Mouse (Mus musculus): ENCODE measurements around the gene Cd163l1.

The Cd163l1 gene

GRCm38 (mm10) chr7:140217967-140218366, at the start of gene Cd163l1:
Gene Cd163l1 (plus strand): TSS chr7:140218267.
- DNase-seq = no peak

DNA sequence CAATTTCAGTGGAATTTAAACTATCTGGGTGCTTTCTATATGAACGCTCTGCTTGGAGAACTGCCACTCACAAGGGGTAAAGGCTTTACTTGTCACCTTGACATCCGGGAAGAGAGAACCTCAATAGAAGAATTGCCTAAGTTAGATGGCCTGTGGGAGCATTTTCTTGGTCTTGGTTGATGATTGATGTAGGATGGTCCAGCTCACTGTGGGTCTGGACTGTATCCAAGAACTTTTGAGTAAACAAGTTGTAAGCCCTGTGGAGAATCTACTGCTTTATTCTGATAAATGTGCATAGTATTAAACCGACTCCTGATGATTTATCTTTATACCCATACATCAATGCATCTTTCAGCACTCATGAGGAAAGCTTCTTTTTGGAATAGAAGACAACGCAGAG, 48.7 kb upstream of the Cd163l1 start:
- DNase-seq = no peak

GRCm38 (mm10) chr7:140170863-140171262, 47.2 kb upstream of the Cd163l1 start:
- no peak for DNase-seq

DNA sequence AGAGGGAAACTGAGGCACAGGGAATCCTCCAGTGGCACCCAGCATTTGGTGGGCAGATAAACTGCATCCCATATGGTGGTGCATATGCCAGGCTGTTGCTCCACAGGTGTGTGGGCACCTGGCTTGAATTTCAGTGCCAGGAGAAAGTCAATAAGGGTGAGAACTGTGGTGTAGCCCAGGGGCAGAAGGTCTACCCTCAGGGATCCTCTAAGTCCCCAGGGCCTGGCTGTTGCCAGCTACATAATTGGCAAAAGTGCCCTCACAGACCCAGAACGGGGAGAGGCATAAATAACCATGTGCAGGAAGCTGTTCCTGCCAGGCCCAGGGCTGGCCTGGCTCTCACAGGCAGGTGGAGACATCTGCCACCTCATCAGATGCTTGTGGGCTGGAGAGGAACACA, 45.1 kb upstream of the Cd163l1 start, which contains the start of gene Olfr523:
Olfr523 (plus strand) TSS at position 282 of the 400 bp plus-strand sequence.
- DNase-seq = no peak

- DNase-seq = no peak
Observed at GRCm38 (mm10) chr7:140179176-140179575, 38.9 kb upstream of the Cd163l1 start.

DNA sequence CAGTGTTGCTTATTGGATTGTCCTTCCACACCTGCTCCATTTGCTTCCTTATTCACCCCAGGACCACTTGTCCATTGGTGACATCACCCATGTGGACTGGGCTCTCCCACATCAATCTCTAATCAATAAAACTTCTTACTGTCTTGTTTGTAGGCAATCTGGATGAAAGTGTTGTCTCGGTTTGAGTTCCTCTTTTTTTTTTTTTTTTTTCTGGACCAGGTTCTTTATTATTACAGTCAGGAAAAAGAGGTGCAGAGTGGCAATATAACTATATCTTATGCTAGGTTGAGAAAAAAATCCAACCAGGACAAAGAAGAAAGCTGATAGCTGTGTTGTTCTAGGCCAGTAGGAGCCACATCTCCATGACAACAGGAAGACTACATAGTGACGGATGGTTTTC, 37.4 kb upstream of the Cd163l1 start:
- DNase-seq = no peak

DNA sequence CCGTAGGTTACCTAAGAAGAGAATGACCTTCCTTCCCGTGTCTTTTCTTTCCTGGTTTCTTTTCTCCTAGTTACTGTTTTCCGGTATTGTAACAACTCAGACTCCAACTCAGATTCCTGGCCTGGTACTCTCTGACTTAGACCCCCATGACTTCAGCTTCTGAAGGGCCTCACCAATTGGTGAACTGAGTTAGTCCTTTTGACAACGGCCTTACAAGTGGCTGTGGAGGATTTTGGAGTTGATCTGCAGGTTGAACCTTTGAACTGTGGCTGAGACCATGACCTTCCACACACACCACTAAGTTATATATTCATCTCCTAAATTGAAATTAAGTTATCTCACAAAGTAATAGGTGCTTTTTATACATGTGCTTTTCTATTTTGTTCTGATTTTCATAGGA, 33.9 kb upstream of the Cd163l1 start:
- DNase-seq = no peak

DNA sequence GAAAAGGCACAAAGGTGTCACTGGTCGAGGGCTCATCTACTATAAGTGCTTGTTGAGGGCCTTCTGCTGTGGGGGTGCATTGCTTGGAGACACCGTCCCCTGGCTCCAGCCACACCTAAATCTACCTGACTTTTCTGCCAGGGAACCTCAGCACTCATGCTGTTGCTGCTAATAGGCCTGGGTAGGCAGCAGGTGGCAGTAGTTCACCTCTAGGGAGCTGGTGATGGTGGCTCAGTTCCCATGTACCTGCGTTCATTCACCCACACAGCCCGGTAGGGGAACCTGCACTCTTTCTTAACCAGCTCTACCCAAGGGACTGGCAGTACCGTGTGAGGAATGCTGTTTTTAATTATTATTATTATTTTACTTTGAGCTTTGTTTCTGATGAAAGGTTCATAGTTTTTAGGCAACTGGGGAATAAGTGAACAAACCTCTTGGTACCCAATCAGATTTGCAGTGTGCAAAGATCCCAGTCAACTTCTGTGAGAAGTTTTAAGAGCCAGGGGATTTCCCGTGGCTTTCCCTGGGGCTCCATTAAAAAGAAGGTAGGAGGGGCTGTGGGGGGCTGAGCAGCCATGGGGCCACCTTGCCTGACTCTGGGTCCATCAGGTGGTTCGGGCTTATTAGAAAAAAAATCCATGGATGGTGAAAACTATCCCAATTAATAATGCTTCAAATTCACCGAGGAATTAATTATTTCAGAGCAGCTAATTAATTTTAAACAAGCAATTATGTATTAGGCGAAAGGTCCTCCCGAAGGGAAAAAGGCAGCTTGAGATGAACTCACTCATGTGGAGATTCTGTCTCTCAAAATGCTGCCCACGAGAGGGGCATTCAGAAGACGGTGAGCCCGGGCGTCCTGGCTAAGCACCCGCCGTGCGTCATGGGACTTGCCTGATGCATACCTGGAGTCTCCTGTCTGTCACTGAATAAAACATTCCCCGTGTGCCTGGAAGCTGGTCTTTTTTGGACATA, 31.1 kb upstream of the Cd163l1 start:
- DNase-seq = peak; percentile 41 to 54

DNA sequence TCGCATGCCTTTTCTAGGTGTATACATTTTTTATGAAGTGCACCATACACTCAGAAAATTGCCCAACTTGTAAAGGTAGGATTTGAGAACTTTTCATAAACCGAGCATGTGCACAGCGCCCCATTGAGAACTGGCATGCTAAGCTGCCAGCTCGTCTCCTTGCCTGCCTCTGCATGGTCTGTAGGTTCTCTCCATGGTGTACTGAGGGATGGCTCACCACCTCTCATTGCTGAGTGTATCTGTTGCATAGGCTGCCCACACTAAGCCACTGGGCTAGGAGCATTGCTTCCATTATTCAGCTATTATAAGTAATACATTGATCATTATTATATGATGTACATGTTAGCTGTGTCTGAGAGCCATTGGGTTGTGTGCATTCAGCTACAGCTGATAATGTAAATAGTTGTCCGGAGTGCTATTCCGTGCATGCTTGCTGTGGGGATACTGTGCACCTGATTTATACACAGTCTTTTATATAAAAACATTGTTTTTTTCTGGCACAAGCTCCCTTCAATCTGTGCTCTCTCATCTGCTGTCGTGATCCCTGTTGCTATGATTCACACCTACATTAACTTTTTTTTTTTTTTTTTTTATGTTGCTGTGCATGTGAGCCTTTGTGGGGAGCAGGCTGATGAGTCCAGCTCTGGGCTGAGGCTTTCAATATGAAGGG, 30.2 kb upstream of the Cd163l1 start:
- DNase-seq = no peak

DNA sequence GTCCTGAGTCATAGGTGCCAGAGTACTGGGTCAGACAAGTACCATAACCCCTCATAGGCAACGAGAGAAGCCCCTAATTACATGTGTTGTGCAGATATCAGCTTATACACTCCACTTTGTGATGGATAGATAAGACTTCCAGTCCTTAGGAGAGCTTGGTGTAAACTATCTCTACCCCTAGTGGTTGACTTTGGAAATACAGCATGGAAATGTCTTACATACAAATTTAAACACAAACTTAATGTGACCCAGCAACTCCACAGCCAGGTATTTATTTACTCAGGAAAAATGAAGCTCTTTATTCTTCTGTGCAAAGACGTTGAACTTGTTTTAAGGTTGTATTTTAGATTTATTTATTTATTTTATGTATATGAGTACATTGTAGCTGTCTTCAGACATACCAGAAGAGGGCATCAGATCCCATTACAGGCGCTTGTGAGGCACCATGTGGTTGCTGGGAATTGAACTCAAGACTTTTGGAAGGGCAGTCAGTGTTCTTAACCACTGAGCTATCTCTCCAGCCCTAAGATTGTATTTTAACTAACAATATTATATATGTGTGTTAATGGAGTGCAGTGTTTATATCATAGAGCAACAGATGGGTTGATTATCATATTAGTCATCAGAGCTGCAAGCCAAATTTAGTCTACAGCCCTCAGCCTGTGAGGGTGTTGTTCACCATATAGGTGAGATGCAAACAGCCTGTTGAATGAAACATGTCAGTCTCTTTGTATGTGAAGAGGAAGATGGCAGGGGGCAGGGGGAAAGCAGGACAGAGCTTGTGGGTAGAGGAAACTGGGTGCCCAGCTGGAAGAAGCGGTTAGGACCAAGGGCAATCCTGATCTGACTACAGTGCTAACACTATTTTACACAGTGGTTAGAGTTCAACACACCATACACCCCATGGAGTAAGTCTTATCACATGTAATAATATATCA, 29.4 kb upstream of the Cd163l1 start:
- DNase-seq = no peak

- no peak for DNase-seq
Observed at GRCm38 (mm10) chr7:140190435-140190834, 27.6 kb upstream of the Cd163l1 start.

GRCm38 (mm10) chr7:140192445-140192844, 25.6 kb upstream of the Cd163l1 start:
- no peak for DNase-seq

- DNase-seq = peak in 1 of 2 experiments; percentile 7
Observed at GRCm38 (mm10) chr7:140192851-140193250, 25.2 kb upstream of the Cd163l1 start.

DNA sequence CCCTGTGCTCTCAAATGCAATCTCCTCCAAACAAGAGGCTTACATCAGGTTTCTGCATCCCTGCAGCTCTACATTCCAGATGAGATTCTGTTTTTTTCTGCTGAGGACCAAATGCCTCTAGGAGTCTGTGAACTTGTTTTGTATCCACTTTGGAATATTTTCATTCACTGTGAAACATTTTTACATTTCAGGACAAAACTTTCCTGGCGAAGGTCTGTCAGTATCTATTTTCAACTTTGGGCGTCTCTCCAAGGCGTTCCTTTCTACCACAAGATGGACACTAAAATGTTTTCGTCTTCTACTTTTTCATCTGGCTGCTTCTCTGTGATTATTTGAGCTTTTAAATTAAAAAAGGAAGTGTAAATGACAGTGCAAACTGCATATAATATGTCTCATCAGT, 24.0 kb upstream of the Cd163l1 start:
- no peak for DNase-seq

DNA sequence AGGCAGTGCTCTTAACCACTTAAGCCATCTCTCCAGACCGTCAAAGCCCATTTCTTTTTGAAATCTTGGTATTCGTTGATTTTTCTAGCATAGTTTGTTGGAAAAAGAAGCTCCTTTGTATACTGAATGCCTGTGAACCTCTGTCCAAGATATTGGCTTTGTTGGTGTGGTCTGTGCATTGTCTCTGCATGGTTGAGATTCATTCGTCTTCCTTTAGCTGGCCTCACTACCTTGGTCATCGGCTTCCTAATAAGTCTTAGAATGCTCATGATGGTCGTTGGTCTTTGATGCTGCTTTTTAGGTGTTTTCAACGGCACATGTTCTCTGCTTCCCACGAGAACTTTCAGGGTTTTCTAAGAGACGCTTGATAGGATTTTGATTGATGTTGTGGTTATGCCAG, 22.1 kb upstream of the Cd163l1 start:
- DNase-seq = no peak

GRCm38 (mm10) chr7:140201090-140201489, 17.0 kb upstream of the Cd163l1 start:
- no peak for DNase-seq

DNA sequence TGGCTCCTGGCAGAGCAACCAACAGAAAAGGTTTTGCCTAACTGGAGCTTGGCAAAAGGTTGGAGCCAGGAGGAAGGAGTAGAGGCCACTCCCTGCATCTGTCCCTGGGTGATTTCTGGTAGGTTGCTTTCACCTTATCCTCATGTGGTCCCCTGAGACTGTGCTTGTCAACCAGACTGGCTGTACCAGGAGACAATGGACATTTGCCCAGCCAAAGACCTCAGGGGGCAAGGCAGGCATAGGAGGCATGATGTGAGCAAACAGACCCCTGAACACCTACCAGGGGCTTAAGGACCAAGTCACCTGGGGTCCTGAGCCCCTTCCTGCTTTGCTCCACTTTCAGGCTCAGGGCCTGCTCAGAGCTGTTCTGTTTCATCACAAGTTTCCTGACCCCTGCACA, 12.2 kb upstream of the Cd163l1 start, which contains the start of gene Olfr524:
Olfr524 (minus strand) TSS at position 101 of the 400 bp plus-strand sequence.
- DNase-seq = no peak

DNA sequence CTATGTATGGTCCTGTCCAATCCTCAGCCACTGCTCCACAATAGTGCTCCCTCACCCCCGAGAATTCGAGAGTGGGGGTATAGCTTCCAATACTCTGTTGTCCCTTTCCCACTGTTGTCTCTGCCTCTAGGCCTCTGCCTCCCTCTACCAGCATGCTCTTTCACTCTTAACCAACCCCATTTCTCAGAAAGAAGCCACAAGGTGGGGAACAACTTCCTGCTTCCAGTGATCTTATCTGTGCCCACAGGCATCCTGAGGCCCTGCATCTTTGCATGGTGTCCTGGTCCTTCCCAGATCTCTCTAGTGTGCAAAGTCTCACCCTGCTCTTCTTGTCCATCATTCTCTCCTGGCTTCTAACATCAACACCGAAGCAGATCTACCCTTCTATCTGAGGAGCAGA, 11.2 kb upstream of the Cd163l1 start:
- peak in 1 of 2 experiments; percentile 7 for DNase-seq

DNA sequence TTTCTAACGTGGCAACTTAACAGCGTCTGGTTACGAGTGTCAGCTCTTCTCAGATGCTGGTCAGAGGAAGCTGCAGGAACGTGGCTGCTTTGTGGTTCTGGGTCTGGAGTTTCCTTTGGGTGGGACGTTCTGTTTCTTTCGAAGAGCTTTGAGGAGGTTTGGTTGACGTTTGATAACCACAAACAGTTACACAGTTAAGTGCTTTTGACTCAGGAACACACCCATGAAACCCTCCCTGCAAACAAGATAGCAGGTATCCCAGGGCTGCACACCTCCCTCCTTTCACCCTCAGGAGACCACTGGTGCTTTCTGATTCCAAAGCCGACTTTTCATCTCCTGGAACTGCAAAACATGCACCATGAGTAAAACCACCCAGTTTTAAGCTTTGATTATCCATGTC, 9.9 kb upstream of the Cd163l1 start:
- peak; percentile 8 to 19 for DNase-seq

DNA sequence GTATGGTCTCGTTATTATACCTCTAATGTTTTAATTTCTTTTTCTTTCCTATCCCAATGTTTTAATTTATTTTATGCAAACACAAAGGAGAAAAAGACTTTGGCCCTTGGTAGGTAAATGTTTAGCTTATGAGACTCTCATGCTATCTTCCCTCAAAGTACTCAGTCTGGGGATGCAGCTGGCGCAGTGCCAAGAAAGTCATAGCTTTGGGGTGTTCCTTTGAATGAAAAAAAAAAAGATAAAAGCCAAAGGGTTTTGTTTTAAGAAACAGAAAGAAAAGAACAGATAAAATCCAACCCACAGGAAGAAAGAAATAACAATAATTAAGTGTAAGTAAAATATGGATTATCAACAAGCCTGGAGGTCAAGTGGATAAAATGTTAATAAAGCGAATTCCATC, 9.4 kb upstream of the Cd163l1 start:
- DNase-seq = peak; percentile 29 to 55

- DNase-seq = peak in 1 of 2 experiments; percentile 27
Observed at GRCm38 (mm10) chr7:140213841-140214240, 4.2 kb upstream of the Cd163l1 start.

- no peak for DNase-seq
Observed at GRCm38 (mm10) chr7:140219268-140219667, 1.2 kb downstream of the Cd163l1 start.

GRCm38 (mm10) chr7:140220375-140220774, 2.3 kb downstream of the Cd163l1 start:
- DNase-seq = no peak
